Mouse (Mus musculus): ENCODE measurements around the gene Itpkc. TPM values are rescaled to one million over a fixed set of nuclear protein-coding genes. Genes with fewer than 3 reads are reported as not detected.
A peak's percentile ranks its signal among the peaks of the same experiment; 100 is the strongest.

Itpkc gene
- polyA plus RNA-seq, 1 experiment from 2014 or later, result 7.2 TPM

DNA sequence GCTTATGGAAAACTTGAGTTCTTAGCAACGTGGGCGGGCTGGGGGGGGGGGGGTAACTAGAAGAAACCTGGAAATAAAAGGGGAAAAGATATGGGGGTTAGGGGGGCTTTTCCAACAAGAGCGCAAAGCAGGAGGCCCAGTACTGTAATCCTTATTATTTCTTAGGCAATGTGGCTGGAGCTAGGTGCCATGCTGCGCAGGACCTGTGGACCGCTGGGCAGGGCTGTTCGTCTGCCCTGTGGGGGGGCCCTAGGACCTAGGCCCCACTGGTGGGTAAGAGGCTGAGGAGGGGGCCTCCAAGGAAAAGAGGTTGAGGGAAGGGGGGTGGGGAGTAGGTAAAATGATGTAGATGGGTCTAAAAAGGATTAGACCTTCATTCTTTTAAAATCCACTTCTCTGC is 4.8 kb upstream of the Itpkc start:
- no peaks in the 10 kb centered on the region for H3K27me3 ChIP-seq
- peak overlapping the region; percentile 77 for H3K4me2 ChIP-seq (replicated peaks)
- H3K9ac ChIP-seq, result peak overlapping the region; percentile 63
- peak overlapping the region; percentile 88 for H3K27ac ChIP-seq
- peak overlapping the region; percentile 55 for H3K4me3 ChIP-seq
- H3K9me3 ChIP-seq, result no peaks in the 10 kb centered on the region; the same call in 1 of the 2 replicates
- H3K4me1 ChIP-seq, result peaks cover 15% of the 10 kb centered on the region
- peaks cover 3% of the 10 kb centered on the region for H3K36me3 ChIP-seq
- WGBS, result under 1% methylated on average over 6 of the region's 6 CpGs
- ATAC-seq (ENCODE audit: low FRiP score, low read depth), result peak; percentile 16

DNA sequence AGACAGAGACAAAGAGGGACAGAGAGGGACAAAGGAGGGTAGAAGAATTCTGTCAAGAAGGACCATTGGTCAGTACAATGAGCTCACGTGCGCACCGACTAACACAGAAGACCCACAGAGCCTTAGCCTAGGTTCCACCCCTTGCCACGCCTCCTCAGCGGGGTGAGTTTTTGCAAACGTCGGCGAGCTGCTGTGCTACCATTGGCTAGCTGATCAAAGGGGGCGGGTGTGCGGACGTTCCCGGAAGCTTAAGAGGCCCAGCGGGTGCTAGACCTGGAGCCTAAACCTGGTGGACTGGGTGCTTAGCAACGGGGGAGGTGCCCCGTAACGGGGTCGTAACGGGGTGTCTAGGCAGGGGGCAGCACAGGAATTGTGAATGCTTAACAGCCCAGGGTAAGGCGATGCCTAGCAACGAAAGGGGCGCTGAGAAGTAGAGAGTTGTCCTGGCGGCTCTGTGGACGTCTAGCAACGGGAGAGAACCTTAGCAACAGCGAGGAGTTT is 4.4 kb upstream of the Itpkc start, which contains the start of gene Coq8b:
Gene Coq8b, plus strand, starts transcription at position 243 of the 501 bp plus-strand sequence.
- H3K27ac ChIP-seq, result peak within 1 kb of the TSS; percentile 88
- H3K4me3 ChIP-seq, result peak within 1 kb of the TSS; percentile 55
- peak within 1 kb of the TSS; percentile 77 for H3K4me2 ChIP-seq (replicated peaks)
- no peaks in the 10 kb centered on the region for H3K27me3 ChIP-seq
- peaks cover 3% of the 10 kb centered on the region for H3K36me3 ChIP-seq
- under 1% methylated on average over 25 of the region's 25 CpGs for WGBS
- H3K4me1 ChIP-seq, result peaks cover 15% of the 10 kb centered on the region
- peak within 1 kb of the TSS; percentile 63 for H3K9ac ChIP-seq
- no peaks in the 10 kb centered on the region; the same call in 1 of the 2 replicates for H3K9me3 ChIP-seq
- ATAC-seq (ENCODE audit: low FRiP score, low read depth), result peak; percentile 92

DNA sequence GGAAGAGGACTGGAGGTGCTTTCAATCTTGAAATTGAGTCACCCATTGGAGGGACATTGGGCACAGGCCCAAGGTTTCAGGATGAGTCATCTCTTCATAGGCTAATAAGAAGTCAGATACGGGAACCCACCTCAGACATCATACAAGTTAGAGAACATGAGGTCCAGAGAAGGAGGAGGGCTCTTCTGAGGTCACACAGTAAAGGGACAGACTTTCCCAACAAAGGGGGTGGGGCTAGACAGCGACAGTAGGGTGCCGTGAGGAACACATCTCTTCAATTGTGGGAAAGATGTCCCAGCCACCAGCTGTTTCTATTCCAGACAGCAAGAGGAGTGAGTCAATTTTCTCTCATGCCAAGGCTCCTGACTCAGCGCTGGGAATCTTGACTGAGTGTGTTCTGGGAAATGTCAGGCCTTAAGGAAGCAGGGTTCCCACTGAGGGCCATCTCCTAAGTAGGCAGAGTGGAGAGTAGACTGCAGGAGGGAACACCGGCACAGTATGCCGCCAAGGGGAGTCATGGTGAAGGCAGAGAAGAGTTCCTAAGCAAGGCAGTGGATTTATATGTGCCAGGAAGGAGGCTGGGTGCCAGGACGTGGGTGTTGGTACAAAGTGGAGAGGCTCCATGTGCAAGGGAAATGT is 3.4 kb upstream of the Itpkc start:
- no peak overlapping the region for H3K4me2 ChIP-seq (replicated peaks)
- peaks cover 25% of the 10 kb centered on the region for H3K4me1 ChIP-seq
- no peak overlapping the region for H3K9ac ChIP-seq
- no peaks in the 10 kb centered on the region for H3K27me3 ChIP-seq
- no peak overlapping the region for H3K27ac ChIP-seq
- no peaks in the 10 kb centered on the region for H3K36me3 ChIP-seq
- WGBS, result 81% methylated on average over 7 of the region's 7 CpGs
- ATAC-seq (ENCODE audit: low FRiP score, low read depth), result no peak
- H3K9me3 ChIP-seq, result no peaks in the 10 kb centered on the region
- no peak overlapping the region for H3K4me3 ChIP-seq

DNA sequence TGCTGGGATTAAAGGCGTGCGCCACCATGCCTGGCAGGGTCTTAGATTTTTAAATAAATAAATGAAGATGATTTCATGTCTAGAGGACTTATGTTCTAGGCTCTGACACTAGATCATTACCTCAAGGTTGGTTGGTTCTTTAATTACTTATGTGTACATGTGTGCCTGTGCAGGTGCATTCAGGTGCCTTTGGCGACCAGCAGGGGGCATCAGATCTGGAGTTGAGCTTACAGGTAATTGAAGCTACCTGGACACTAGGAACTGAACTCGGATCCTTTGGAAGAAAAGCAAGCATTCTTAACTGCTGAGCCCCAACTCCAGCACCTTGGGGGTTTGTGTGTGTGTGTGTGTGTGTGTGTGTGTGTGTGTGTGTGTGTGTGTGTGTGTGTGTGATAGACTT is 2.3 kb upstream of the Itpkc start:
- WGBS, result 70% methylated on average over 4 of the region's 4 CpGs
- Histone ChIP-seq H3K27ac (no peak overlapping the region), H3K4me1 (peaks cover 35% of the 10 kb centered on the region), H3K4me3 (no peak overlapping the region), H3K9ac (no peak overlapping the region), H3K27me3 (no peaks in the 10 kb centered on the region), H3K36me3 (no peaks in the 10 kb centered on the region; the same call in 1 of the 2 replicates), H3K4me2 (replicated peaks) (no peak overlapping the region), H3K9me3 (no peaks in the 10 kb centered on the region)
- ATAC-seq (ENCODE audit: low FRiP score, low read depth), result no peak

DNA sequence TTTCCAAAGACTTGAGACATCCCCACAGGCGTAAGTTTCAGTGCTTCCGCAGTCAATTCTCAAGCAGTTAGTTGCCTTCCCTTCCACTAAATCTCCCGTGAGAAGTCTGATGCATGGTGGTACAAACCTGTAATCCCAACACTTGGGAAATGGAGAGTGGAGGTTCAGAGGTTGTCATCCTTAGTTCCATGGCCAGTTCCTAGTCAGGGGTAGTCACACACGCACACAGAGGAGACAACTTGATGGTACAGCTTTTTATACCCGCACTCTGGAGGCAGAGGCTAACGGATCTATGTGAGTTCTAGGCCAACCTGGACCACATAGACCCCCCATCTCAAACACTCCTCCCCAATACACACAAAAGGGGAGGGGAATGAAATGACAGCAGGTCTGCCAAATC is 404 bp upstream of the Itpkc start:
- Histone ChIP-seq H3K4me1 (peaks cover 49% of the 10 kb centered on the region), H3K27ac (peak overlapping the region; percentile 87), H3K4me2 (replicated peaks) (peak overlapping the region; percentile 93), H3K36me3 (no peaks in the 10 kb centered on the region; the same call in 1 of the 2 replicates), H3K9me3 (no peaks in the 10 kb centered on the region), H3K4me3 (peak overlapping the region; percentile 87), H3K27me3 (no peaks in the 10 kb centered on the region), H3K9ac (peak overlapping the region; percentile 89)
- WGBS, result 20% methylated on average over 6 of the region's 6 CpGs
- ATAC-seq (ENCODE audit: low FRiP score, low read depth), result no peak

DNA sequence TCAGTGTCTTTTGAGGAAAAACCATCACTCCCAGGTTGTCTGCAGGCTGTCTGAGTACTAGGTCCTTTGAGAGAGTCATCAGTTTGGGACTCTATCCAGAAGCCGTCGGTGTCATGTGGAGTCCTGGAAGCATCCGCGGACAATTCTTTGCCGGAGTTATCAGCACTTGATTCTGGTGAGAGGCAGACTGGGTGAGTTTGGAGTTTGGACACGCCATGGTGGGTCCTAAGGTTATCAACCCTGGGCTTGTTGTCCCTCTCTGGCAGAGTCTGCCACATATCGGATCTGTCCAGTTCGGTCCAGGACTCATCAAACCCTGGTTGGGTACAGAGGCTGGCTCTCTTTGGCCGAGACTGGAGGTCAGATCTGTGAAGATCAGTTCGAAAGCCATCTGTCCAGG is 785 bp downstream of the Itpkc start:
- peaks cover 46% of the 10 kb centered on the region for H3K4me1 ChIP-seq

DNA sequence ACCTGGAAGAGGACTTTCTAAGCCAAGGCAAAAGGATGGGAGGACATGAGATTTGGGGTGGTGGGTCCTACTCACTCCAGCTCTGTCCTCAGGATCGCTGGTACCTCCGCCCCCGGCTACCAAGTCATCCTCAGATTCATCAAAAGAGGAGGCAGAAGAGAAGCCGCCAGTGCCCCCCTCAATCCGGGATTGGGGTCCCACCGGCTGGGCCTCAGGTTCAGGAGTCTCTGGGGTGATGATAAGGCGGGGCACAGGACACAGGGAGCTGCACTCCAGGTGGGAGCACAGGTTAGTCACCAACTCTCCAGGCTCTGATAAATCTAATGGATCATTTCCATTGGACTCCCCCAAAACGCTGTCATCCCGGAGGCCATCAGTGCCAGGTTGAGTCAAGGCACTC is 1.2 kb downstream of the Itpkc start:
- no peak for ATAC-seq (ENCODE audit: low FRiP score, low read depth)
- Histone ChIP-seq H3K9me3 (no peaks in the 10 kb centered on the region), H3K27ac (no peak overlapping the region), H3K4me2 (replicated peaks) (peak overlapping the region; percentile 93), H3K36me3 (peaks cover 4% of the 10 kb centered on the region; the same call in 1 of the 2 replicates), H3K9ac (peak overlapping the region; percentile 89), H3K27me3 (no peaks in the 10 kb centered on the region), H3K4me3 (peak overlapping the region; percentile 87), H3K4me1 (peaks cover 46% of the 10 kb centered on the region)
- 36% methylated on average over 9 of the region's 9 CpGs for WGBS

More for the DNA sequence above, 785 bp downstream of the Itpkc start:
- Histone ChIP-seq H3K27ac (peak overlapping the region; percentile 87; the same call in 1 of the 2 replicates), H3K27me3 (no peaks in the 10 kb centered on the region), H3K4me3 (peak overlapping the region; percentile 87), H3K9ac (peak overlapping the region; percentile 89), H3K36me3 (peaks cover under 1% of the 10 kb centered on the region; the same call in 1 of the 2 replicates), H3K4me2 (replicated peaks) (peak overlapping the region; percentile 93), H3K9me3 (no peaks in the 10 kb centered on the region)
- no peak for ATAC-seq (ENCODE audit: low FRiP score, low read depth)
- 3% methylated on average over 10 of the region's 10 CpGs for WGBS

DNA sequence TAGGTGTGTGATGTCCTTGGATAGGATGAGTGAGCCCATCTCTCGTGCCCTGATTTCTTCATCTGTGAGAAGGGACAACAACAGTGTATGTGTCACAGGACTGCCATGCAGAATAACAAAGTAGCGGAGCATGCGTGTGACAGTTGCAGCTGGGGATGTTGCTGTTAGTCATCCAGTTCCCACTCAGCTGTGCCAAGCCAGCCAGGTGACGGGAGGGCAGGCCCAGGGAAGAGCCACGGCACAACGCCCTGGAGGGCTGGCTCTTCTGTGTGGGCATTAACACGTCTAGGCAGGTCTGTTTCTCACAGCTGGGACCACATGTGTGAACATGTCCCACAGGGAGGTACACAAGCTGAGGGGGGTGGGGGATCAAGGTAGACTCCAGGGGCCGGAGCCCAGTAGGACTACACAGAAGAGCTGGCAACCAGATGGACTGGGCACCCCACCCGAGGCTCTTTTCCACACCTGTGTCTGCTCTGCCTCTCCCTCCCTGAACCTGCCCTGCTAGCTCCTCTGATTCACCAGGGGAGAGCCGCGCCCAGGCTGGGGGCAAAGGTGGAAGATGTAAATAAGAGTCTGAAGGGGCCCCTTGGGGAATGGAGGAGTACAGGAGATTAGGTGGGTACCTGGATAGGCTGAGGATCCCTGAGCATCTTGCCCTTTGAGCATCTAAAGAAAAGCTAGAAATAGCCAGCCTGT is 3.4 kb downstream of the Itpkc start:
- Histone ChIP-seq H3K9ac (peak overlapping the region; percentile 54), H3K27me3 (no peaks in the 10 kb centered on the region), H3K4me3 (peak overlapping the region; percentile 7), H3K4me1 (peaks cover 46% of the 10 kb centered on the region), H3K9me3 (no peaks in the 10 kb centered on the region), H3K27ac (no peak overlapping the region), H3K36me3 (peaks cover 13% of the 10 kb centered on the region), H3K4me2 (replicated peaks) (peak overlapping the region; percentile 93)
- no peak for ATAC-seq (ENCODE audit: low FRiP score, low read depth)
- WGBS, result 66% methylated on average over 11 of the region's 11 CpGs

DNA sequence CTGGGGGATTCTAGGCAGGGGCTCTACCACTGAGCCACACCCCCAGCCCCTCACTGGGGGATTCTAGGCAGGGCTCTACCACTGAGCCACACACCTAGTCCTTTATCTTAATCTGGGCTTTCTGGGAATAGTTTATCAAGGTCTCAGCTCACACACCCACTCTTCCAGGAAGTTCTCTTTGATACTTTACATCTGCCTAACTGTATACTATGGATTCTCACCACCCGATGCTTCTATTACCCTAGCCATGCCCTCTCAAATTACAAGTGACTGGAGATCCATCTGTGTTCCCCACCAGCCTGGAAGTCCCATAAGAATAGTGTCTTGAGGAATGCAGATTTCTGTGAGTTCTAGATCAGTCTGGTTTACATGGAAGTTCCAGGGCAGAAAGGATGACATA is 5.9 kb downstream of the Itpkc start:
- Histone ChIP-seq H3K27ac (no peak overlapping the region), H3K4me2 (replicated peaks) (no peak overlapping the region), H3K4me3 (no peak overlapping the region), H3K27me3 (no peaks in the 10 kb centered on the region), H3K9me3 (no peaks in the 10 kb centered on the region), H3K4me1 (peaks cover 40% of the 10 kb centered on the region), H3K36me3 (peaks cover 36% of the 10 kb centered on the region), H3K9ac (no peak overlapping the region)
- ATAC-seq (ENCODE audit: low FRiP score, low read depth), result no peak
- WGBS, result 74% methylated on average over 1 of the region's 1 CpGs

DNA sequence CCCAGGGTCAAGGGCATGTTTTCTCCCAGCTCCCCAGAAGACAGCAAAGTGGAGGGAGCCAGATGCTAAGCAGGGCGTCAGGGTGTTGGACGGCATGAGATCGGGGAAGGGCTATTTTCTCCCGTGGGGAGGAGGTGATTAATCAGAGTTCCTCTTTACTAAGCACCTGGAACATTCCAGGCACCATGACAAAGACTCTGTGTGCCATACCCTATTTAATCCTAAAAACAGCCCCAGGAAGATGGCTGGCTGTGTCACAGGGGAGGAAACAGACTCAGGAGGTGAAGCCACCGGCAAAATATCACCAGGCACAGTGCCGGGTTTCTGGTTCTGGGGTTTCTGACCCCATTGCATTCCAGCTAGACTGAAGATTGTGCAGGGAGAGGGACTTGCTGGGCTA is 6.5 kb downstream of the Itpkc start:
- H3K4me1 ChIP-seq, result peaks cover 34% of the 10 kb centered on the region
- ATAC-seq (ENCODE audit: low FRiP score, low read depth), result no peak
- no peaks in the 10 kb centered on the region for H3K27me3 ChIP-seq
- H3K36me3 ChIP-seq, result peaks cover 42% of the 10 kb centered on the region
- H3K9ac ChIP-seq, result no peak overlapping the region
- no peaks in the 10 kb centered on the region for H3K9me3 ChIP-seq
- 74% methylated on average over 6 of the region's 6 CpGs for WGBS
- H3K4me3 ChIP-seq, result no peak overlapping the region
- H3K27ac ChIP-seq, result no peak overlapping the region
- H3K4me2 ChIP-seq (replicated peaks), result no peak overlapping the region

DNA sequence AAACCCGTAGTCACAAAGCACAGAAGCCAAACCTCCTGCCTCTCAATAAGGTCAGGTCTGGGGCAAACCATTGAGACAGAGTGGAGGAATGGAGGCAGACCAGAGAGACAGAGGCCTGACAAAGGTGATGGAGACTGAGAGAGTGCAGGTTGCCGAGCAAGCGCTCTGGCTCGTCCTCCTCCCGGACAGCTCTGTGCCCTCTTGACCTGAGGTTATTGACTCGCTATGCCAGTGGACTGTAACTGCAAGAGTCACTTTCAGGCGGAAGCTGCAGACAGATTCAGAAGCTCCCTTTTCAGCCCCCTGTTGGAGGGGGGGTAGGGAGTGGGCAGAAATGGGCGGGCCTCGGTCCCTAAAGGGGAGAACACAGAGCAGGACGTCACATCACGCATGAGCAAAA is 8.5 kb downstream of the Itpkc start:
- no peak overlapping the region for H3K4me3 ChIP-seq
- 79% methylated on average over 11 of the region's 11 CpGs for WGBS
- peaks cover 14% of the 10 kb centered on the region for H3K4me1 ChIP-seq
- H3K9ac ChIP-seq, result no peak overlapping the region
- peaks cover 54% of the 10 kb centered on the region for H3K36me3 ChIP-seq
- H3K27ac ChIP-seq, result no peak overlapping the region
- H3K4me2 ChIP-seq (replicated peaks), result no peak overlapping the region
- no peaks in the 10 kb centered on the region for H3K9me3 ChIP-seq
- ATAC-seq (ENCODE audit: low FRiP score, low read depth), result no peak
- no peaks in the 10 kb centered on the region for H3K27me3 ChIP-seq

DNA sequence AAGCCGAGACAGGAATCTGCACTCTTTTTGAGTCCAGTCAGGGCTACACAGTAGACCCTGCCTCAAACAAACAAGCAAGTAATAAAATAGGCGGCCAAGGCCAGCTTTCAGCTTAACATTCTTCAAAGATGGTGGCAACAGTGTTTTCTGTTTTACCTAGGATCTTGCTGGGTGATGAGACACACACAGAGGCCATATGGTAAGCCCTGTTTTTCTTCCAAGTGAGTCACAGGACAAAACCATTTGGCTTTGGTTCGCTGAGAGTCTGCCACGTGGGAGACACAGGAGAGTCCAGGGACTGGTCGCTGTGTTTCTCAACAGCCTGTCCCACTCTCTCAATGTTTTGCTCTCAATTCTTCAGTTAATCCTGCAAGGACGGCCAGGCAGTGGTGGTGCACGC is 9.9 kb downstream of the Itpkc start:
- no peak for ATAC-seq (ENCODE audit: low FRiP score, low read depth)
- Histone ChIP-seq H3K4me2 (replicated peaks) (no peak overlapping the region), H3K4me3 (no peak overlapping the region), H3K9me3 (no peaks in the 10 kb centered on the region), H3K9ac (no peak overlapping the region), H3K27me3 (no peaks in the 10 kb centered on the region), H3K27ac (no peak overlapping the region), H3K4me1 (peaks cover under 1% of the 10 kb centered on the region; the same call in 1 of the 2 replicates), H3K36me3 (peaks cover 64% of the 10 kb centered on the region)
- WGBS, result 81% methylated on average over 7 of the region's 7 CpGs
